Mouse (Mus musculus) C2C12 (cell line): ENCODE results near the gene Insrr. TPM values are rescaled to one million over a fixed set of nuclear protein-coding genes. Genes with fewer than 3 reads are reported as not detected.
A peak's percentile ranks its signal among the peaks of the same experiment; 100 is the strongest.
"Not testable (repeated sequence)": the region's sequence is repeated elsewhere in the genome, so short reads cannot be mapped to it uniquely, and the experiment has no call there.

Source experiments
- H3K27me3 ChIP-seq: one replicate; pipeline ENCODE4 v1.6.1; 2011; ENCODE audit not compliant: control insufficient read depth, insufficient read depth, insufficient read length
- H3K36me3 ChIP-seq: one replicate; pipeline ENCODE4 v1.6.1; 2011; ENCODE audit not compliant: control insufficient read depth, insufficient read depth
- H3K4me3 ChIP-seq: one replicate; pipeline ENCODE4 v1.5.1; 2011; ENCODE audit warnings: mild to moderate bottlenecking, control low read depth; ENCODE audit not compliant: poor library complexity, insufficient read depth, severe bottlenecking
- H3K79me2 ChIP-seq: one replicate; pipeline ENCODE4 v1.6.1; 2011; ENCODE audit not compliant: control insufficient read depth, insufficient read depth
- H3K79me3 ChIP-seq: one replicate; pipeline ENCODE4 v1.6.1; 2011; ENCODE audit warnings: low read depth, control low read depth
- H3ac ChIP-seq: one replicate; pipeline ENCODE3; 2011; ENCODE audit warnings: low read depth; ENCODE audit not compliant: control insufficient read depth, insufficient read length
- CTCF ChIP-seq: IDR thresholded peaks from one replicate; pipeline ENCODE4 v1.5.1; 2011; ENCODE audit not compliant: control insufficient read depth, insufficient read depth, insufficient read length
- FOSL1 ChIP-seq: IDR thresholded peaks from one replicate; pipeline ENCODE4 v1.8.0; 2011; ENCODE audit warnings: mild to moderate bottlenecking, low read length; ENCODE audit not compliant: poor library complexity, insufficient read depth, severe bottlenecking
- MYOD1 ChIP-seq: IDR thresholded peaks from one replicate; pipeline ENCODE4 v1.6.1; 2011; ENCODE audit warnings: low read depth; ENCODE audit not compliant: control insufficient read depth, insufficient read length
- MYOG ChIP-seq: IDR thresholded peaks from one replicate; pipeline ENCODE4 v1.6.1; 2011; ENCODE audit not compliant: control insufficient read depth, insufficient read length; ENCODE audit errors: extremely low read depth
- USF1 ChIP-seq: IDR thresholded peaks from one replicate; pipeline ENCODE4 v1.6.1; 2011; ENCODE audit warnings: low read depth, mild to moderate bottlenecking, control low read depth, moderate library complexity
- polyA plus RNA-seq: library from polyadenylated mRNA; unstranded; fragments of >200 nt; fragmentation: generic; extraction: Trizol; gene quantifications from one replicate; pipeline ENCODE4 v1.2.1, GENCODE M21; 2012; ENCODE audit warnings: missing spikeins

The Insrr gene
- polyA plus RNA-seq, 1 experiment, result not detected

DNA sequence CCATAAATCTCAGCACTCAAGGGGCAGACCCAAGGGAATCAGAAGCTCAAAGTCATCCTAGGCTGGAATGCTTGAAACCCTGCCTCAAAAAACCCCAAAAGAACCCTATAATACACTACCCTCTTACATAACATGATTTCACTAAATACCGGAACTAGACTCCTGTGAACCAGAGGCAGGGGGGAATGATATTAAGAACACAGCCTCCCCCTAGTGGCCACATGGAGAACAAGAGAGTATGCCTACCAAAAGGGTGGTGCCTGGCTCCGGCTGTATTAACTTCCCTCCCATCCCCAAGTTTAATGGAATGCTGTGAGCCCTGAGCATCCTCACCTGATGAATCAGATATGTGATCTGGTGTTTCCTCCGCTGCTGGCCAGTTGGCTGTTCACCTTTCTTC lies 63.1 kb downstream of the Insrr start:
- peaks cover 59% of the 10 kb centered on the region for H3K36me3 ChIP-seq
- H3K27me3 ChIP-seq, result no peaks in the 10 kb centered on the region
- no peaks in the 10 kb centered on the region for H3K79me2 ChIP-seq
- TF ChIP-seq FOSL1 (no peak), CTCF (peak; percentile 45), USF1 (no peak), MYOD1 (no peak), MYOG (no peak)
- H3ac ChIP-seq, result no peak overlapping the region
- H3K4me3 ChIP-seq, result no peak overlapping the region
- no peaks in the 10 kb centered on the region for H3K79me3 ChIP-seq

DNA sequence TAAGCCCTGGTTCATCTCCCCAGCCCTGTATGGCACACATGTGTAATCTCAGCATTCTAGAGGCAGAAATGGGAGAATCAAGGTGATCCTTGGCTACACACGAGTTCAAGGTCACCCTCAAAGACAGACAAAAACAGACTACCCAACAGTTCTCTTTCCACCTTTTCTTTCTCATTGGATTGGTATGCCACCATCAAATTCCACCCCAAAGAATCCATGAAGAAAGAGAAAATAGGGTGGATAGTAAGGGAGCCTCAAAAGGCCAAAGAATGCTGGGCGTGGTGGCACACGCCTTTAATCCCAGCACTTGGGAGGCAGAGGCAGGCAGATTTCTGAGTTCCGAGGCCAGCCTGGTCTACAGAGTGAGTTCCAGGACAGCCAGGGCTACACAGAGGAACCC lies 67.4 kb downstream of the Insrr start:
- H3K79me2 ChIP-seq, H3K79me3 ChIP-seq, H3K4me3 ChIP-seq, H3K27me3 ChIP-seq, H3ac ChIP-seq: not testable (repeated sequence)
- peaks cover 82% of the 10 kb centered on the region for H3K36me3 ChIP-seq

Other genes with a start within 250 kb of the Insrr start
- gene Arhgef11, start 179.4 kb upstream of the Insrr start, polyA plus RNA-seq, result 5.5 TPM
- gene Lrrc71, start 48.3 kb upstream of the Insrr start, polyA plus RNA-seq, result 0.08 TPM
- not detected for gene Ntrk1, start 1.8 kb upstream of the Insrr start, polyA plus RNA-seq
- gene Pear1, start 27.4 kb downstream of the Insrr start, polyA plus RNA-seq, result 1.7 TPM
- gene Sh2d2a, start 49.8 kb downstream of the Insrr start, polyA plus RNA-seq, result 0.01 TPM
- gene Prcc, start 88.7 kb downstream of the Insrr start, polyA plus RNA-seq, result 44.3 TPM
- 279 TPM for gene Hdgf, start 109.4 kb downstream of the Insrr start, polyA plus RNA-seq
- gene Mrpl24, start 122.6 kb downstream of the Insrr start, polyA plus RNA-seq, result 69.7 TPM
- gene Isg20l2, start 133.4 kb downstream of the Insrr start, polyA plus RNA-seq, result 25.0 TPM
- gene Rrnad1, start 133.8 kb downstream of the Insrr start, polyA plus RNA-seq, result 7.1 TPM
- gene Crabp2, start 151.7 kb downstream of the Insrr start, polyA plus RNA-seq, result 14.4 TPM
- 158 TPM for gene Nes, start 174.1 kb downstream of the Insrr start, polyA plus RNA-seq
- 0.15 TPM for gene Bcan, start 203.3 kb downstream of the Insrr start, polyA plus RNA-seq
- gene Hapln2, start 230.6 kb downstream of the Insrr start, polyA plus RNA-seq, result not detected
- gene Gpatch4, start 246.2 kb downstream of the Insrr start, polyA plus RNA-seq, result 26.4 TPM